Mouse (Mus musculus): ENCODE results near the gene Prim1. TPM values are rescaled to one million over a fixed set of nuclear protein-coding genes. Genes with fewer than 3 reads are reported as not detected.
A peak's percentile ranks its signal among the peaks of the same experiment; 100 is the strongest.

Gene Prim1
- polyA plus RNA-seq, 1 experiment from 2014 or later, result 127 TPM

DNA sequence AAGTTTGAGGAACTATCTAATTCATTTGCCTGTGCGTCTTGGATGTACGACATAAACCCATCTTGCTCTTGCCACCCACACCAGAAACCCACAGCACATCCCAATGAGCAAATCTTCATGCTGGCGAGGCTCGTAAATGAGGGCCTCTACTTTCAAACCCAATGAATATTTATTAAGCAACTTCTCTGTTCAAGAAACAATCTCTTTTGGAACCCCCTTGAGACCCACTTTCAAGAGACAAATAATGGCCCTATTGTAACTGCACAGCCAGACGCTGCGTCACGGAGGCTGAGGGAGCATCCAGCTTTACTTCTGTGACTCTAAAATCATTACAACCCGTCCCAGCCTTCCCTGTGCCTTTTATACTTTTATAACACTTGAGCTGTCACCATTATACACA is 29.4 kb upstream of the Prim1 start:
- peak overlapping the region; percentile 11; the same call in 1 of the 2 replicates for H3K4me2 ChIP-seq (ENCODE audit: low read depth, low read length, severe bottlenecking)
- H3K4me3 ChIP-seq (ENCODE audit: low read depth, low read length), result no peak overlapping the region
- H3K36me3 ChIP-seq (ENCODE audit: control insufficient read depth, insufficient read depth, low read length), result no peaks in the 10 kb centered on the region
- ATAC-seq (replicated peaks; ENCODE audit: low FRiP score), result peak; percentile 78
- no peaks in the 10 kb centered on the region for H3K27me3 ChIP-seq (ENCODE audit: control insufficient read depth, insufficient read depth, low read length)
- H3K9ac ChIP-seq (ENCODE audit: low read length), result peak overlapping the region; percentile 27; the same call in 1 of the 2 replicates
- H3K9me3 ChIP-seq (ENCODE audit: control insufficient read depth, low read length), result no peaks in the 10 kb centered on the region
- H3K27ac ChIP-seq (ENCODE audit: low read depth, low read length), result peak overlapping the region; percentile 78
- peaks cover 8% of the 10 kb centered on the region; the same call in 1 of the 2 replicates for H3K4me1 ChIP-seq (replicated peaks; ENCODE audit: control insufficient read depth, insufficient read depth, low read length)
- WGBS, result 14% methylated on average over 8 of the region's 8 CpGs
- no peak for DNase-seq (ENCODE audit: low spot score)

GRCm38 (mm10) chr10:127996690-127997089 is 18.3 kb upstream of the Prim1 start:
- Histone ChIP-seq H3K4me3 (ENCODE audit: low read depth, low read length) (no peak overlapping the region), H3K4me1 (replicated peaks; ENCODE audit: control insufficient read depth, insufficient read depth, low read length) (no peaks in the 10 kb centered on the region), H3K9ac (ENCODE audit: low read length) (no peak overlapping the region), H3K27ac (ENCODE audit: low read depth, low read length) (no peak overlapping the region), H3K27me3 (ENCODE audit: control insufficient read depth, insufficient read depth, low read length) (no peaks in the 10 kb centered on the region), H3K36me3 (ENCODE audit: control insufficient read depth, insufficient read depth, low read length) (no peaks in the 10 kb centered on the region), H3K9me3 (ENCODE audit: control insufficient read depth, low read length) (no peaks in the 10 kb centered on the region), H3K4me2 (ENCODE audit: low read depth, low read length, severe bottlenecking) (no peak overlapping the region)
- 93% methylated on average over 3 of the region's 3 CpGs for WGBS
- no peak for ATAC-seq (replicated peaks; ENCODE audit: low FRiP score)
- DNase-seq (ENCODE audit: low spot score), result no peak

GRCm38 (mm10) chr10:127998260-127998659 is 16.7 kb upstream of the Prim1 start:
- no peak overlapping the region for H3K4me3 ChIP-seq (ENCODE audit: low read depth, low read length)
- DNase-seq (ENCODE audit: low spot score), result no peak
- no peaks in the 10 kb centered on the region for H3K27me3 ChIP-seq (ENCODE audit: control insufficient read depth, insufficient read depth, low read length)
- no peak for ATAC-seq (replicated peaks; ENCODE audit: low FRiP score)
- WGBS, result 100% methylated on average over 1 of the region's 1 CpGs
- no peaks in the 10 kb centered on the region for H3K9me3 ChIP-seq (ENCODE audit: control insufficient read depth, low read length)
- H3K36me3 ChIP-seq (ENCODE audit: control insufficient read depth, insufficient read depth, low read length), result no peaks in the 10 kb centered on the region
- no peak overlapping the region for H3K9ac ChIP-seq (ENCODE audit: low read length)
- H3K27ac ChIP-seq (ENCODE audit: low read depth, low read length), result no peak overlapping the region
- H3K4me1 ChIP-seq (replicated peaks; ENCODE audit: control insufficient read depth, insufficient read depth, low read length), result no peaks in the 10 kb centered on the region
- H3K4me2 ChIP-seq (ENCODE audit: low read depth, low read length, severe bottlenecking), result no peak overlapping the region

GRCm38 (mm10) chr10:128003281-128003801 is 11.6 kb upstream of the Prim1 start:
- Histone ChIP-seq H3K4me1 (replicated peaks; ENCODE audit: control insufficient read depth, insufficient read depth, low read length) (no peaks in the 10 kb centered on the region), H3K4me3 (ENCODE audit: low read depth, low read length) (no peak overlapping the region), H3K36me3 (ENCODE audit: control insufficient read depth, insufficient read depth, low read length) (no peaks in the 10 kb centered on the region), H3K9ac (ENCODE audit: low read length) (no peak overlapping the region), H3K27me3 (ENCODE audit: control insufficient read depth, insufficient read depth, low read length) (no peaks in the 10 kb centered on the region), H3K4me2 (ENCODE audit: low read depth, low read length, severe bottlenecking) (no peak overlapping the region), H3K9me3 (ENCODE audit: control insufficient read depth, low read length) (no peaks in the 10 kb centered on the region), H3K27ac (ENCODE audit: low read depth, low read length) (no peak overlapping the region)
- ATAC-seq (replicated peaks; ENCODE audit: low FRiP score) (no peak), DNase-seq (ENCODE audit: low spot score) (no peak)
- 88% methylated on average over 3 of the region's 3 CpGs for WGBS

- no peak overlapping the region for H3K4me2 ChIP-seq (ENCODE audit: low read depth, low read length, severe bottlenecking)
- no peaks in the 10 kb centered on the region for H3K4me1 ChIP-seq (replicated peaks; ENCODE audit: control insufficient read depth, insufficient read depth, low read length)
- WGBS, result 87% methylated on average over 10 of the region's 10 CpGs
- H3K36me3 ChIP-seq (ENCODE audit: control insufficient read depth, insufficient read depth, low read length), result no peaks in the 10 kb centered on the region
- no peak overlapping the region for H3K27ac ChIP-seq (ENCODE audit: low read depth, low read length)
- H3K9me3 ChIP-seq (ENCODE audit: control insufficient read depth, low read length), result no peaks in the 10 kb centered on the region
- H3K9ac ChIP-seq (ENCODE audit: low read length), result no peak overlapping the region
- no peaks in the 10 kb centered on the region for H3K27me3 ChIP-seq (ENCODE audit: control insufficient read depth, insufficient read depth, low read length)
- no peak for DNase-seq (ENCODE audit: low spot score)
- H3K4me3 ChIP-seq (ENCODE audit: low read depth, low read length), result no peak overlapping the region
- ATAC-seq (replicated peaks; ENCODE audit: low FRiP score), result no peak
Observed at GRCm38 (mm10) chr10:128004918-128005317, 10.1 kb upstream of the Prim1 start.

- ATAC-seq (replicated peaks; ENCODE audit: low FRiP score) (no peak), DNase-seq (ENCODE audit: low spot score) (no peak)
- no peak overlapping the region for H3K4me3 ChIP-seq (ENCODE audit: low read depth, low read length)
- H3K4me1 ChIP-seq (replicated peaks; ENCODE audit: control insufficient read depth, insufficient read depth, low read length), result no peaks in the 10 kb centered on the region
- no peaks in the 10 kb centered on the region for H3K36me3 ChIP-seq (ENCODE audit: control insufficient read depth, insufficient read depth, low read length)
- H3K9ac ChIP-seq (ENCODE audit: low read length), result no peak overlapping the region
- 93% methylated on average over 8 of the region's 8 CpGs for WGBS
- no peaks in the 10 kb centered on the region for H3K27me3 ChIP-seq (ENCODE audit: control insufficient read depth, insufficient read depth, low read length)
- H3K4me2 ChIP-seq (ENCODE audit: low read depth, low read length, severe bottlenecking), result no peak overlapping the region
- H3K9me3 ChIP-seq (ENCODE audit: control insufficient read depth, low read length), result no peaks in the 10 kb centered on the region
- no peak overlapping the region for H3K27ac ChIP-seq (ENCODE audit: low read depth, low read length)
Observed at GRCm38 (mm10) chr10:128005479-128005878, 9.5 kb upstream of the Prim1 start.

DNA sequence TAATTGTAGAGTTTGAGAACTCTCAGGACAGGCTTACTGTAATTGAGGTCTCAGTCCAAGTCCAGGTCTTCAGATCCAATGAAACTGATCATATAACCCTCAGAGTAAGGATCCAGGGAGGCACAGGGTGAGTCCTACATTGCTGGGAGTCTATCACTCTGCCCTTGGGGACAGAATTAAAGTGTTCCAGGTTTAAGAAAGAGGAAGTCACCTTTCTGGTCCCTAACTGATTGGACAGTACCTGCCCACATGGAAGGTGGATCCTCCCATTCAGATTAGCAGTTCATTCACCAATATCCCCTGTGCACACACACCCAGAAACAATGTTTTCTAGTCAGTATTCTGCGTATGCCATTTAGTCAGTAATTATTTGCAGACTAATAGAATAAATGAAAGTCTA is 7.5 kb upstream of the Prim1 start, which contains the start of gene Hsd17b6:
Gene Hsd17b6, minus strand, starts transcription at position 166 of the 400 bp plus-strand sequence.
- ATAC-seq (replicated peaks; ENCODE audit: low FRiP score) (no peak), DNase-seq (ENCODE audit: low spot score) (no peak)
- 87% methylated on average over 1 of the region's 1 CpGs for whole genome bisulfite sequencing
- Histone ChIP-seq H3K27ac (ENCODE audit: low read depth, low read length) (no peak within 1 kb of the TSS), H3K36me3 (ENCODE audit: control insufficient read depth, insufficient read depth, low read length) (no peaks in the 10 kb centered on the region), H3K9me3 (ENCODE audit: control insufficient read depth, low read length) (no peaks in the 10 kb centered on the region), H3K4me2 (ENCODE audit: low read depth, low read length, severe bottlenecking) (no peak within 1 kb of the TSS), H3K4me3 (ENCODE audit: low read depth, low read length) (no peak within 1 kb of the TSS), H3K4me1 (replicated peaks; ENCODE audit: control insufficient read depth, insufficient read depth, low read length) (no peaks in the 10 kb centered on the region), H3K9ac (ENCODE audit: low read length) (no peak within 1 kb of the TSS), H3K27me3 (ENCODE audit: control insufficient read depth, insufficient read depth, low read length) (no peaks in the 10 kb centered on the region)

DNA sequence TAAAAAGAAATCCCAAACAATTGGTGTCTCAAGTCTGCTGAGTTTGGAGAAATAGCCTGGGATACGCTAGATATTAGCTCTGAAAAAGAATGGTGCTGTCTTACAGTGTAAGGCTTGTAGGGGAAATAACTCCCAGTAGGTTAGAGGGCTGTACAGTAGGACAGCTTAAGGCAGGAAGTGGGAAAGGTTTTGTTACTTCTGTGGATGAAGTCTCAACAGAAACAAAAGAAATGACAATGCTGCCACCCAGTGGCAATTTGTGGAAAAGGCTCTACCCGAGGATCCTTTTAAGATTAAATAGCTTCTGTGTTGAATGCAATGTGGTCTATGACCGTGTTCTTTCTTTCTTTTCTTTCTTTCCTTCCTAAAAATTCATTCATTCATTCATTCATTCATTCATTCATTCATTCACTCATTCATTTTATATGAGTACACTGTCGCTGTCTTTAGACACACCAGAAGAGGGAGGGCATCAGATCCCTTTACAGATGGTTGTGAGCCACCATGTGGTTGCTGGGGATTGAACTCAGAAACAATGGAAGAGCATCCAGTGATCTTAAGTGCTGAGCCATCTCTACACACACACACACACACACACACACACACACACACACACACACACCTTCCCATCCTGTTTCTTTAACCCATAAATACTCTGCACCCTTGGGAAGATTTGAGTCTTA is 6.6 kb upstream of the Prim1 start:
- H3K36me3 ChIP-seq (ENCODE audit: control insufficient read depth, insufficient read depth, low read length), result no peaks in the 10 kb centered on the region
- ATAC-seq (replicated peaks; ENCODE audit: low FRiP score) (peak; percentile 81), DNase-seq (ENCODE audit: low spot score) (peak; percentile 81)
- WGBS, result 9% methylated on average over 4 of the region's 4 CpGs
- H3K4me3 ChIP-seq (ENCODE audit: low read depth, low read length), result no peak overlapping the region
- no peaks in the 10 kb centered on the region for H3K4me1 ChIP-seq (replicated peaks; ENCODE audit: control insufficient read depth, insufficient read depth, low read length)
- no peaks in the 10 kb centered on the region for H3K27me3 ChIP-seq (ENCODE audit: control insufficient read depth, insufficient read depth, low read length)
- no peak overlapping the region for H3K9ac ChIP-seq (ENCODE audit: low read length)
- H3K9me3 ChIP-seq (ENCODE audit: control insufficient read depth, low read length), result no peaks in the 10 kb centered on the region
- H3K27ac ChIP-seq (ENCODE audit: low read depth, low read length), result no peak overlapping the region
- H3K4me2 ChIP-seq (ENCODE audit: low read depth, low read length, severe bottlenecking), result no peak overlapping the region

DNA sequence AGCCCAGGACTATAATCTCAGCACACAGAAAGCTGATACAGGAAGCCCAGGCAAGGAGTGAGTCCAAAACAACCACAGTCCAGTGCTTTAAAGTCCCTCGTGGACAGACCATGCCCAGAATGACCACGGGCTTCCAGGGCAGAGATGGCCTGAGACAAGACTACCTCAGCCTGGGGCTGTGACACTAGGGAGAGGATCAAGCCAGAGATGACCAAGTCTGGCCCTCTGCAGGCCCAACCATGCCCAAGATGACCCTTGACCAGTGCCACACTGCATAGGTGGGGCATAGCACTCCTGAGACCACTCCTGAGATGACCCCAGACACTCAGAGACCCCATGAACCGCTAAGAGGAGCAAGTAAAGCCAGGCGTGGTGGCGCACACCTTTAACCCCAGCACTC is 5.2 kb upstream of the Prim1 start:
- DNase-seq (ENCODE audit: low spot score), result no peak
- Histone ChIP-seq H3K4me1 (replicated peaks; ENCODE audit: control insufficient read depth, insufficient read depth, low read length) (no peaks in the 10 kb centered on the region), H3K4me3 (ENCODE audit: low read depth, low read length) (no peak overlapping the region), H3K9ac (ENCODE audit: low read length) (no peak overlapping the region), H3K36me3 (ENCODE audit: control insufficient read depth, insufficient read depth, low read length) (no peaks in the 10 kb centered on the region), H3K9me3 (ENCODE audit: control insufficient read depth, low read length) (no peaks in the 10 kb centered on the region), H3K27me3 (ENCODE audit: control insufficient read depth, insufficient read depth, low read length) (no peaks in the 10 kb centered on the region), H3K4me2 (ENCODE audit: low read depth, low read length, severe bottlenecking) (no peak overlapping the region), H3K27ac (ENCODE audit: low read depth, low read length) (no peak overlapping the region)
- 87% methylated on average over 5 of the region's 5 CpGs for WGBS
- no peak for ATAC-seq (replicated peaks; ENCODE audit: low FRiP score)
